Mouse (Mus musculus): ENCODE results near the gene Otulin.

GRCm38 (mm10) chr15:27627794-27628193 lies 2.7 kb downstream of the Otulin start:
- TF ChIP-seq POLR2A (IDR thresholded peaks at IDR 0.05; ENCODE audit: control insufficient read depth in 1 of 2, insufficient read depth in 1 of 2, low read depth in 1 of 2, low read length in 2 of 2, poor library complexity in 1 of 2) (no peak), CTCF (IDR thresholded peaks at IDR 0.05 in 2 of 3, conservative IDR thresholded peaks at IDR 0.05 in 1 of 3; ENCODE audit: control insufficient read depth in 1 of 3, insufficient read depth in 1 of 3, low read depth in 2 of 3, low read length in 3 of 3, poor library complexity in 1 of 3, severe bottlenecking in 1 of 3) (no peak), USF1 (IDR thresholded peaks at IDR 0.05; ENCODE audit: low read depth, low read length) (no peak), TAL1 (IDR thresholded peaks at IDR 0.05; ENCODE audit: low read length) (no peak), JUND (IDR thresholded peaks at IDR 0.05; ENCODE audit: low read depth, low read length) (no peak), EP300 (IDR thresholded peaks at IDR 0.05; ENCODE audit: low read depth in 1 of 2, low read length in 2 of 2) (no peak), ZKSCAN1 (IDR thresholded peaks at IDR 0.05; ENCODE audit: low read depth, low read length) (no peak), ELF1 (IDR thresholded peaks at IDR 0.05; ENCODE audit: low read depth, low read length) (no peak), MAFK (IDR thresholded peaks at IDR 0.05; ENCODE audit: borderline replicate concordance, low read depth, low read length) (no peak), ETS1 (IDR thresholded peaks at IDR 0.05; ENCODE audit: low read depth, low read length) (no peak), KAT2A (conservative IDR thresholded peaks at IDR 0.05; ENCODE audit: low read depth, low read length) (no peak), POLR2AphosphoS2 (IDR thresholded peaks at IDR 0.05; ENCODE audit: low read length) (no peak)

All from MEL (cell line).